Mouse (Mus musculus): ENCODE results near the gene Gfi1b. TPM values are rescaled to one million over a fixed set of nuclear protein-coding genes. Genes with fewer than 3 reads are reported as not detected.

The Gfi1b gene
- polyA plus RNA-seq, 1 experiment, result 22.1 TPM

DNA sequence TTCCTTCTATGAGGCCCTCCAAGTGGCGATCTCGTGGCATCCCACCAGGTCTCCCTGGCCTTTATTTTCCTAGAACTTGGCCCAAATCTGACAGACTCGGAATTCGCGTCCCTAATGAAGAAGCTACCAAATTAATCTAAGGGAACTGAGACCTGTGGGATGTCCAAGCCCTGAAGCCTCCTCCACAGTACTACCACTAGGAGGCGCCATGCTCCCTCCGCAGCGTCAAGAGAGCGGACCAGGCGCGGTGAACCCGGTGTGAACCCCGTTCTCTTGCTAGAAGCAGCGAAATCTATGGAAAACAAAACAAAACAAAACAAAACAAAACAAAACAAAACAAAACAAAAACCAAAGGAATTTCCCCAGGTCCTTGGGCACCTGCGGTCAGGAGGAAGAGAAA, 29.0 kb downstream of the Gfi1b start:
- H3K4me3 ChIP-seq (ENCODE audit: extremely low read depth, insufficient read depth, insufficient read length), result no peak overlapping the region
- DNase-seq (ENCODE audit: low read depth in 1 of 2, low spot score in 2 of 2), result peak; percentile 35 to 70
- no peaks in the 10 kb centered on the region for H3K36me3 ChIP-seq (ENCODE audit: control insufficient read depth, insufficient read depth, low read length)
- H3K4me1 ChIP-seq (ENCODE audit: control insufficient read depth, insufficient read depth, insufficient read length), result no peaks in the 10 kb centered on the region
- TF ChIP-seq POLR2A (IDR thresholded peaks at IDR 0.05; ENCODE audit: low read depth, low read length) (no peak), CTCF (IDR thresholded peaks at IDR 0.05; ENCODE audit: extremely low read depth, insufficient read depth, insufficient read length, insufficient replicate concordance) (peak; percentile 90; the same call in 1 of the 2 replicates)
- WGBS, result 9% methylated on average over 15 of the region's 15 CpGs
- H3K27me3 ChIP-seq (ENCODE audit: control insufficient read depth, insufficient read depth, low read length), result no peaks in the 10 kb centered on the region
- no peak overlapping the region for H3K27ac ChIP-seq (ENCODE audit: insufficient read depth, low read length)

DNA sequence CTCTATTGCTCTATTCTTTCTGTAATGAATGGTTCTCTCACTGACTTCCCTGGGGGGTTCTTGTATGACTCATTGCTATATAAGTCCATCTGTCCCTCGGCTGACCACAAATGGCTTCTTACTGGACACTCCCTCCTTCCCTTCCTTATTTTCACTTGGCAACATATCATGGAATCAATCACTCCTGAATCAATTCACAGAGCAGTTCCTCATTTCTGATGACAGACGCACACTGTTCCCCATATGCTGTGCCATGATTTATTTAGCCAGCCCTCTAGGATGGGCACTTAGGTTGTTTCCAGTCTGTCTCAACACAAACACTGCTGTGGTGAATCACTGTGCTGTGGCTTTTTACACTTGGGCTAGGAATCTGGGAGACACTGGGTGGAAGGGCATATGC, 30.3 kb downstream of the Gfi1b start:
- Histone ChIP-seq H3K27me3 (ENCODE audit: control insufficient read depth, insufficient read depth, low read length) (no peaks in the 10 kb centered on the region), H3K36me3 (ENCODE audit: control insufficient read depth, insufficient read depth, low read length) (no peaks in the 10 kb centered on the region), H3K4me3 (ENCODE audit: extremely low read depth, insufficient read depth, insufficient read length) (no peak overlapping the region), H3K27ac (ENCODE audit: insufficient read depth, low read length) (no peak overlapping the region), H3K4me1 (ENCODE audit: control insufficient read depth, insufficient read depth, insufficient read length) (no peaks in the 10 kb centered on the region)
- TF ChIP-seq POLR2A (IDR thresholded peaks at IDR 0.05; ENCODE audit: low read depth, low read length) (no peak), CTCF (IDR thresholded peaks at IDR 0.05; ENCODE audit: extremely low read depth, insufficient read depth, insufficient read length, insufficient replicate concordance) (no peak)
- no peak for DNase-seq (ENCODE audit: low read depth in 1 of 2, low spot score in 2 of 2)
- WGBS, result 20% methylated on average over 2 of the region's 2 CpGs

DNA sequence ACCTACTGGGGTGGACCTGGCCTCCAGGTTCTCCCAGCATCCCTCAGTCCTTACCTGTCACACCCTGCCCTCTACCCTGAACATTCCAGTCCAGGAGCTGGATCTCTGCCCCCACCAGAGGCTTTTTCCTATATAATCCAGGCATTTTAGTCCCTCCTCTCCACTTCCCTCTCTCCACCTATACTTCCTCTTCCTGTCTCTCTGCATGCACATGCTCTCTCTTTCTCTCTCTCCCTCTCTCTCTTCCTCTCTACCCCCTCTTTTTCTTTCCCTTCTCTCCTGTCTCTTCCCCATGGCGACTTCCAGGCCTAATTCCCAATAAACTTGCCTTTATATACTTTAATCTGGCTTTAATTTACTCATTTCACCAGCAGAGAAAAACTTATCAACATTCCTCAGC, 33.2 kb downstream of the Gfi1b start:
- Histone ChIP-seq H3K4me1 (ENCODE audit: control insufficient read depth, insufficient read depth, insufficient read length) (no peaks in the 10 kb centered on the region), H3K4me3 (ENCODE audit: extremely low read depth, insufficient read depth, insufficient read length) (no peak overlapping the region), H3K27me3 (ENCODE audit: control insufficient read depth, insufficient read depth, low read length) (no peaks in the 10 kb centered on the region), H3K27ac (ENCODE audit: insufficient read depth, low read length) (no peak overlapping the region), H3K36me3 (ENCODE audit: control insufficient read depth, insufficient read depth, low read length) (no peaks in the 10 kb centered on the region)
- TF ChIP-seq CTCF (IDR thresholded peaks at IDR 0.05; ENCODE audit: extremely low read depth, insufficient read depth, insufficient read length, insufficient replicate concordance), result no peak
- no peak for TF ChIP-seq POLR2A (IDR thresholded peaks at IDR 0.05; ENCODE audit: low read depth, low read length)
- 17% methylated on average over 1 of the region's 1 CpGs for WGBS
- no peak for DNase-seq (ENCODE audit: low read depth in 1 of 2, low spot score in 2 of 2)

DNA sequence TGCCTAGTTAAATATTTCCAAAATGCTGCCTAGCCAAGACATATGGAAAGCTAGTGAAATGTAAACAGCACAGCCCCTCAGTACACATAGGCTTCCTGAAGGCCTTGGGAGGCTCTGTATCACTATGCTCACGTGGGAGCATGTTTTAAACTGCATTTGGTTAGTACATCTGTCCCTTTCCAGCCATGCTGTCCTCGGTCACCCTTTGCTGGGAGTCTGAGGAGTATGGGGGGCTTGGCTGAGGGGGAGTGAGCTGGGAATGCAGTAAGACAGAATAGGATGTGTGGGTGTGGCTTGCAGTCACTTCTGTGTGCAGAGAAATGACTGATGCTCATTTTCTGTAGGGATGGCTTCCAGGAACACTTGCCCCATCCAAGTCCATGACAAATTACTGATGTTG, 36.1 kb downstream of the Gfi1b start:
- 47% methylated on average over 2 of the region's 2 CpGs for WGBS
- H3K27ac ChIP-seq (ENCODE audit: insufficient read depth, low read length), result no peak overlapping the region
- no peaks in the 10 kb centered on the region for H3K4me1 ChIP-seq (ENCODE audit: control insufficient read depth, insufficient read depth, insufficient read length)
- no peaks in the 10 kb centered on the region for H3K27me3 ChIP-seq (ENCODE audit: control insufficient read depth, insufficient read depth, low read length)
- H3K36me3 ChIP-seq (ENCODE audit: control insufficient read depth, insufficient read depth, low read length), result no peaks in the 10 kb centered on the region
- TF ChIP-seq CTCF (IDR thresholded peaks at IDR 0.05; ENCODE audit: extremely low read depth, insufficient read depth, insufficient read length, insufficient replicate concordance), result no peak
- no peak for TF ChIP-seq POLR2A (IDR thresholded peaks at IDR 0.05; ENCODE audit: low read depth, low read length)
- no peak overlapping the region for H3K4me3 ChIP-seq (ENCODE audit: extremely low read depth, insufficient read depth, insufficient read length)
- no peak for DNase-seq (ENCODE audit: low read depth in 1 of 2, low spot score in 2 of 2)

DNA sequence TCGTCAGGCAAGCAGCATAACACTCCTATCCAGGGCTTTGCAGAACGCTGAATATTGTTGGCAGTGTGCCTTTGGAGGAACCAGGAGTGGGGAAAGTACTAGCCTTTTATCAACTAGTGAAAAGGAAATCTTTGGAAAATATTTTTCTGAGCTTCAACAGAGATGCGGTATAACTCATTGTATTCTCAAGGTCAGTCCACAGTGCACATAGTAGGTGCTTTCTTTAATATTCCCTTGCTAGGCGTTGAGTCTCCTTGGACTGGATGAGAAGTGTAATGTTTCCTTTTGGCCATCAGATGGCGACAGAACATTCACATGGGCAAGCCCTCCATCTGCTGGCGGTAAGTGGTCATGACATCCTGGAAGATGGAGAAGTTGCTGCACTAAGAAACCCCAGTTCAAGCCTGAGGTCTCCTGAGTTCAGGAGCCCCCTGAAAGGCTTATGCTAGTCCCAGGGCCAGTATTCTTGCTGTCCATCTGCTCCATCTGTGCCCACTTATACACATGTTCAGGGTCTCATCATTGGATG, 36.7 kb downstream of the Gfi1b start:
- DNase-seq (ENCODE audit: low read depth in 1 of 2, low spot score in 2 of 2), result peak; percentile 79 to 83
- Histone ChIP-seq H3K27me3 (ENCODE audit: control insufficient read depth, insufficient read depth, low read length) (no peaks in the 10 kb centered on the region), H3K4me3 (ENCODE audit: extremely low read depth, insufficient read depth, insufficient read length) (no peak overlapping the region), H3K4me1 (ENCODE audit: control insufficient read depth, insufficient read depth, insufficient read length) (no peaks in the 10 kb centered on the region), H3K36me3 (ENCODE audit: control insufficient read depth, insufficient read depth, low read length) (no peaks in the 10 kb centered on the region), H3K27ac (ENCODE audit: insufficient read depth, low read length) (no peak overlapping the region)
- TF ChIP-seq CTCF (IDR thresholded peaks at IDR 0.05; ENCODE audit: extremely low read depth, insufficient read depth, insufficient read length, insufficient replicate concordance) (peak; percentile 99; the same call in 1 of the 2 replicates), POLR2A (IDR thresholded peaks at IDR 0.05; ENCODE audit: low read depth, low read length) (no peak)
- 17% methylated on average over 6 of the region's 6 CpGs for WGBS

DNA sequence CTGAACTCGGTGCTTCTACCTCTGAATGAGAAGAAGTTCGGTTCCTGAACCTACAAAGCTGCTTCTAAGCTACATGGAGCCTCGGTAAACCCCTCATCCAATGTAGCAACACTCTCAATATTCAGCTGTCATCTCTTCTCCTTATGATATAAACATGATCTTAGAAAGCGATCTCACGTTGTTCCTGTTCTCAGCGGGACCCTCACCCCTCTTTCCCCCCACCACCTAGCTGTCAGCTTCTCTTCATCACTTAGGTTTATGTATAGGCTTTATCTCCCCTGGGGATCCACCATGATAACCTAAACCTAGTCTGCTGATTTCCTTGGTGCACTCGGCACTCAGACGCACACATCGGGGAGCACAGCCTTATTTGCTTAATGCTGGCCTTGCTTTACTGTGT, 38.1 kb downstream of the Gfi1b start, which contains the start of gene Gtf3c5:
Gene Gtf3c5, minus strand, starts transcription at position 101 of the 400 bp plus-strand sequence.
- H3K4me1 ChIP-seq (ENCODE audit: control insufficient read depth, insufficient read depth, insufficient read length), result no peaks in the 10 kb centered on the region
- peak within 1 kb of the TSS; percentile 85 for H3K4me3 ChIP-seq (ENCODE audit: extremely low read depth, insufficient read depth, insufficient read length)
- no peak for DNase-seq (ENCODE audit: low read depth in 1 of 2, low spot score in 2 of 2)
- peak within 1 kb of the TSS; percentile 68 for H3K27ac ChIP-seq (ENCODE audit: insufficient read depth, low read length)
- 83% methylated on average over 9 of the region's 9 CpGs for WGBS
- no peak for TF ChIP-seq CTCF (IDR thresholded peaks at IDR 0.05; ENCODE audit: extremely low read depth, insufficient read depth, insufficient read length, insufficient replicate concordance)
- no peak for TF ChIP-seq POLR2A (IDR thresholded peaks at IDR 0.05; ENCODE audit: low read depth, low read length)
- no peaks in the 10 kb centered on the region for H3K36me3 ChIP-seq (ENCODE audit: control insufficient read depth, insufficient read depth, low read length)
- no peaks in the 10 kb centered on the region for H3K27me3 ChIP-seq (ENCODE audit: control insufficient read depth, insufficient read depth, low read length)

DNA sequence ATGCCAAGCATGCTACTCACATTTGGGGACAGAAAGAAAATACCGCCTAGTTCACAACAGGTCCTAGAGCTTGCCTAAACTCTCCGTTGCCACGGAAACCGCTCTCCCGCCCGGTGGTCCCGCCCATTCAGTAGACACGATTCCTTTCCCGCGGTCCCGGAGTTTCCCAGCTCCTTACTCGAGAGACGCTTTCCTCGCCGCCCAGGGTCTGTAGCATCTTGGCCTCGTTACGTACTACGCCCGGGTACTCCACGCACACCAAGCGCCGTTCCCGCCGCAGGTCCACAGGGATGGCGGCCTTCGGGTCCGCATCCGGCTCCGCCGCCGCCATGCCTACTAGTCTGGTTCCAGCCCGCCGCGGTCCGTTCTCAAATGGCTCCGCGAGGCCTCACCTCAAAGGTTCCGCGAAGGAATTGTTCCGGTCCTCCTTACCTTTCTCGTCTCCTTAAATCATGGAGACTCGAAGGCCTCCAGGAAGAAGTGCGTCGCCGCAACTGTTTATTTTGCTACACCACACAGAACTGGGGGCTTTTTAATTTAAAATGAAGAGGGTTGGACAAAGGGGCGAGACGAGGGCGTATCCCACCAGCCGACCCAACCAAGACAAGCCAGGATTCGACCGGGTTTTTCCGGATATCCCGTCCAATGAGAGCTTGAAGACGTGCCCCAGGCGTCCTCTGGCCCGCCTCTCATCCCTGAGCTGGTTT, 39.0 kb downstream of the Gfi1b start:
- no peaks in the 10 kb centered on the region for H3K27me3 ChIP-seq (ENCODE audit: control insufficient read depth, insufficient read depth, low read length)
- WGBS, result under 1% methylated on average over 56 of the region's 56 CpGs
- no peaks in the 10 kb centered on the region for H3K4me1 ChIP-seq (ENCODE audit: control insufficient read depth, insufficient read depth, insufficient read length)
- peak; percentile 74 to 77 for DNase-seq (ENCODE audit: low read depth in 1 of 2, low spot score in 2 of 2)
- TF ChIP-seq CTCF (IDR thresholded peaks at IDR 0.05; ENCODE audit: extremely low read depth, insufficient read depth, insufficient read length, insufficient replicate concordance) (no peak), POLR2A (IDR thresholded peaks at IDR 0.05; ENCODE audit: low read depth, low read length) (no peak; the same call in 1 of the 2 replicates)
- peak overlapping the region; percentile 85 for H3K4me3 ChIP-seq (ENCODE audit: extremely low read depth, insufficient read depth, insufficient read length)
- no peaks in the 10 kb centered on the region for H3K36me3 ChIP-seq (ENCODE audit: control insufficient read depth, insufficient read depth, low read length)
- peak overlapping the region; percentile 68 for H3K27ac ChIP-seq (ENCODE audit: insufficient read depth, low read length)

Measured in spleen, adult 2 months (tissue).